Mouse (Mus musculus): Measurements from ENCODE around the gene Cdc6. TPM values are rescaled to one million over a fixed set of nuclear protein-coding genes. Genes with fewer than 3 reads are reported as not detected.
A peak's percentile ranks its signal among the peaks of the same experiment; 100 is the strongest.

Cdc6 gene
- total and polyA plus RNA-seq, 3 experiments: 56.9 to 104 (median 69.4) TPM

DNA sequence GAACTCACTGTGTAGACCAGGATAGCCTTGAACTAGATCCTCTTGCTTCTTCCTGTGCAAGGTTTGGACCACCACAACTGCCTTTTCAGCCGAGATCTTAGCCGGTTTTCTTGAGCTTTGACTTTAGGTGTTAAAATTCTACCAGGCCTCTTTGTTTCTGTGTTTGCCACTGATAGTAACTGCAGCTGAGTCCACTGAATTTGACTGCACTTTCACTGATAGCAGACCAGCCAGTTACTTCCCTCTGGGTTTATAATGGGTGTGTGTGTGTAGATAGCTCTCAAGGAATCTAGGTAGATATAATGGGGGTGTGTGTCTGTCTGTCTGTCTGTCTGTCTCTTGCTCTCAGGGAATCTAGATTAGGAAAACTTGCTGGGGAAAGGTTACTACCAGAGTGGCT lies 3.0 kb upstream of the Cdc6 start (continued):
- TF ChIP-seq MAZ (IDR thresholded peaks at IDR 0.05; ENCODE audit: low read depth, low read length): peak; percentile 63; the same call in 1 of the 2 replicates
- TF ChIP-seq GATA1 (IDR thresholded peaks at IDR 0.05; ENCODE audit: low read depth, low read length): peak; percentile 100
- TF ChIP-seq CTCF (IDR thresholded peaks at IDR 0.05 in 2 of 3, conservative IDR thresholded peaks at IDR 0.05 in 1 of 3; ENCODE audit: control insufficient read depth in 1 of 3, insufficient read depth in 1 of 3, low read depth in 2 of 3, low read length in 3 of 3, poor library complexity in 1 of 3, severe bottlenecking in 1 of 3): no peak

DNA sequence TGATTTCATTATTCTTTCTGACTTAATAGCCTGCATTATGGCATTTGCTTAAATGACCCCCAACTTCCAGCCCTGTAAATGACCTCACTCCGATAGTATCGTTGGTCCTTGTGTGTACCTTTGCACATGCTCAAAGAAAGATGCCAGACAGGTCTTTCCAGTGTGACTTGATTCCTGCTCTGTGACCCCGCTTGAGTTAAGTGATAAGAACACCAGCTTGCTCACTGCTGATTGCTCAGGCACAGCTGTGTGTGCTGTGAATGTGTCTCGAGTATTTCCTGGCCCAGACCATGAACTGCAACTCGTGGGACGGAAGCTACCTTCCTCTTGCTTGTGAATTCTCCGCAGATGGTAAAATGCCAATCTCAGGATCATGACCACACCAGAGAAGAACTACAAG lies 2.6 kb upstream of the Cdc6 start:
- H3K27me3 ChIP-seq (ENCODE audit: control insufficient read depth in 1 of 2, insufficient read depth in 2 of 2, low read length in 2 of 2): no peaks in the 10 kb centered on the region
- H3K4me1 ChIP-seq (ENCODE audit: control insufficient read depth in 1 of 2, insufficient read depth in 2 of 2, low read length in 2 of 2): peaks cover 29 to 63% of the 10 kb centered on the region in 2 experiments
- H3K9ac ChIP-seq (ENCODE audit: control insufficient read depth, low read depth, low read length, poor library complexity, severe bottlenecking): peak overlapping the region; percentile 20
- H3K27ac ChIP-seq (ENCODE audit: control insufficient read depth, low read depth, low read length): peak overlapping the region; percentile 92
- H3K4me3 ChIP-seq (ENCODE audit: control insufficient read depth in 1 of 2, insufficient read depth in 1 of 2, low read depth in 2 of 2, low read length in 2 of 2): peak overlapping the region; percentile 5; a peak in 2 of 4 replicates
- peak; percentile 80; the same call in 1 of the 2 replicates for TF ChIP-seq GATA1 (IDR thresholded peaks at IDR 0.05; ENCODE audit: low read depth, low read length)
- TF ChIP-seq SIN3A (IDR thresholded peaks at IDR 0.05; ENCODE audit: low read length): no peak
- TF ChIP-seq RCOR1 (IDR thresholded peaks at IDR 0.05; ENCODE audit: low read depth, low read length): peak; percentile 68; the same call in 1 of the 2 replicates
- TF ChIP-seq TAL1 (IDR thresholded peaks at IDR 0.05; ENCODE audit: low read length): peak; percentile 64; the same call in 1 of the 2 replicates
- peak; percentile 56; the same call in 1 of the 2 replicates for TF ChIP-seq BHLHE40 (IDR thresholded peaks at IDR 0.05; ENCODE audit: borderline replicate concordance, low read depth, low read length)
- TF ChIP-seq MAFK (IDR thresholded peaks at IDR 0.05; ENCODE audit: borderline replicate concordance, low read depth, low read length): no peak
- peak in 1 of 2 experiments; percentile 78; a peak in 2 of 4 replicates for TF ChIP-seq EP300 (IDR thresholded peaks at IDR 0.05; ENCODE audit: low read depth in 1 of 2, low read length in 2 of 2)
- peak; percentile 99 for TF ChIP-seq ETS1 (IDR thresholded peaks at IDR 0.05; ENCODE audit: low read depth, low read length)
- no peak for TF ChIP-seq MAX (IDR thresholded peaks at IDR 0.05; ENCODE audit: low read length)
- no peak for TF ChIP-seq ELF1 (IDR thresholded peaks at IDR 0.05; ENCODE audit: low read depth, low read length)
- peak; percentile 57 for TF ChIP-seq NRF1 (IDR thresholded peaks at IDR 0.05; ENCODE audit: insufficient read depth, low read depth, low read length, poor library complexity, severe bottlenecking)
- TF ChIP-seq TCF12 (IDR thresholded peaks at IDR 0.05; ENCODE audit: low read depth, low read length): peak; percentile 94
- peaks cover 23% of the 10 kb centered on the region for H3K79me2 ChIP-seq (ENCODE audit: control insufficient read depth, insufficient read depth, low read length, poor library complexity)
- no peaks in the 10 kb centered on the region for H3K9me3 ChIP-seq (replicated peaks; ENCODE audit: insufficient read depth, low read length)
- peak; percentile 90 for DNase-seq (ENCODE audit: low read depth, low spot score)
- peaks cover 0 to 59% of the 10 kb centered on the region in 2 experiments; a peak in 3 of 4 replicates for H3K36me3 ChIP-seq (ENCODE audit: control insufficient read depth in 1 of 2, insufficient read depth in 2 of 2, low read length in 2 of 2)

DNA sequence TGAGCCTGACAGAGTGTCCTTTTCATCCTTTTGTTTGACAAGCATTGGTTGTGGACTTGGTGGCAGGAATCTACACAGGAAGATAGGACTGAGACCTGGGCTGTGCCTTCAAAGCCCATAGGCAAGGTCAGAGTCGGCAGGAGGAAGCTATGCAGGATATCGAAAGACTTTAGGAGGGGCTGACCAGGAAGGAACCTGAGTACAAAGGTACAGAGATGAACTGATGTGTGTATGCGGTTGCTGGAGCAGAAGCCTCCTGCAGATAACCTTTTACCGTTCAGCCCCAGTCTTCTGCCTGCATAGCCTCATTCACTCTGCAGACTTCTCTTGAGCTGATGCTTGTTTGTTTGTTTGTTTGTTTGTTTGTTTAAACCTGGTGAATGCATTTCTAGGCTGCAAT lies 2.0 kb upstream of the Cdc6 start:
- Histone ChIP-seq H3K9me3 (replicated peaks; ENCODE audit: insufficient read depth, low read length) (no peaks in the 10 kb centered on the region), H3K27ac (ENCODE audit: control insufficient read depth, low read depth, low read length) (peak overlapping the region; percentile 92), H3K27me3 (ENCODE audit: control insufficient read depth in 1 of 2, insufficient read depth in 2 of 2, low read length in 2 of 2) (no peaks in the 10 kb centered on the region), H3K79me2 (ENCODE audit: control insufficient read depth, insufficient read depth, low read length, poor library complexity) (peaks cover 28% of the 10 kb centered on the region), H3K4me3 (ENCODE audit: control insufficient read depth in 1 of 2, insufficient read depth in 1 of 2, low read depth in 2 of 2, low read length in 2 of 2) (peak overlapping the region; percentile 5; a peak in 2 of 4 replicates), H3K4me1 (ENCODE audit: control insufficient read depth in 1 of 2, insufficient read depth in 2 of 2, low read length in 2 of 2) (peaks cover 30 to 63% of the 10 kb centered on the region in 2 experiments), H3K36me3 (ENCODE audit: control insufficient read depth in 1 of 2, insufficient read depth in 2 of 2, low read length in 2 of 2) (peaks cover 4 to 59% of the 10 kb centered on the region in 2 experiments; a peak in 3 of 4 replicates), H3K9ac (ENCODE audit: control insufficient read depth, low read depth, low read length, poor library complexity, severe bottlenecking) (peak overlapping the region; percentile 20)
- TF ChIP-seq ELF1 (IDR thresholded peaks at IDR 0.05; ENCODE audit: low read depth, low read length): peak; percentile 34; the same call in 1 of the 2 replicates
- TF ChIP-seq EP300 (IDR thresholded peaks at IDR 0.05; ENCODE audit: low read depth in 1 of 2, low read length in 2 of 2): peak; percentile 52 to 79; a peak in 3 of 4 replicates
- peak; percentile 67; the same call in 1 of the 2 replicates for TF ChIP-seq GATA1 (IDR thresholded peaks at IDR 0.05; ENCODE audit: low read depth, low read length)
- TF ChIP-seq MAFK (IDR thresholded peaks at IDR 0.05; ENCODE audit: borderline replicate concordance, low read depth, low read length): no peak
- peak; percentile 77 for TF ChIP-seq TCF12 (IDR thresholded peaks at IDR 0.05; ENCODE audit: low read depth, low read length)
- TF ChIP-seq TBP (IDR thresholded peaks at IDR 0.05; ENCODE audit: low read depth, low read length): peak; percentile 95
- 0 out of 2 replicates have a peak, but pooled peaks have one; percentile 35 for TF ChIP-seq UBTF (IDR thresholded peaks at IDR 0.05; ENCODE audit: borderline replicate concordance, insufficient read depth, low read depth, low read length)
- peak; percentile 72 for TF ChIP-seq TAL1 (IDR thresholded peaks at IDR 0.05; ENCODE audit: low read length)
- no peak for TF ChIP-seq CHD1 (IDR thresholded peaks at IDR 0.05; ENCODE audit: low read depth, low read length)
- DNase-seq (ENCODE audit: low read depth, low spot score): peak; percentile 63

Measured in MEL (cell line).